Mouse (Mus musculus) T-cell, adult 2 months (primary cell): Measurements from ENCODE around the gene Fbxl16.

Source experiments
- DNase-seq: peaks from one replicate; pipeline ENCODE4 v3.0.0; 2022; ENCODE audit warnings: low spot score

Fbxl16 gene

DNA sequence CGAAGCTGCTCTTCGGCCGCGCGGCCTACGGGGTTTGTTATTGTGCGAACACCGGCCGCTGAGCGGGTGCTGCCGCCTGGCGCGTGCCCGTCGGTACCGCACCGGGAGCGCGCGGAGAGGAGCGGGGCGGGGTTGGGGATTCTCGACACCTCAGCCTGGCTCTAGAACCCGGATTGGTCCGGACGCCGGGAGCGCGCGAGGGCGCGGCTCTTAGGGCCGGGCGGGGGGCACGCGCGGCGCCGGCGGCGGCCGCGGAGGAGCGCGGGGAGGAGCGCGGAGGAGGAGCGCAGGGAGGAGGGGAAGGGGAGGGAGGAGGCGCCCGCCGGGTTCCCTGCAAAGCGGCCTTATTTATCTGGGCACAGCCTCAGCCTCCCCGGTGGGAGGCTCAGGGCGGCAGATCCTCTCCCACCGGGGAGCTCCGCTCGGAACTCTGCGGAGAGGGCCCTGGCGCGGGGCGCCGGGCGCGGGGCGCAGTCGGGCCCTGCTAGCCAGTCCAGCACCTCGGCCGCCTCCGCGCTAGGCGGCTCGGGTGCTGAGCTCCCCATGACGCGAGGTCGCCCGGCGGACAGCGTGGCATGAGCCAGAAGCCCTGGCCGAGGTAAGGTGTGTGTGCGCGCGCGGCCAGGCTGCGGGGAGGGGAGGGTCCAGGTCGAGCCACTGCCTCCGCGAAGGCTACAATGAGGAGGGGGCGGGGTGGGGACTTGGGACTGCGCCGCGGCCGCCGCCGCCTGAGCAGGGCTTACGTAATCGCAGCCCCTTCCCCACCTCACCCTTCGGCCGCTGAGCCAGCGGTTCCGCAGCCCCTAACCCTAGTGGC is at the start of gene Fbxl16:
TSS of gene Fbxl16 (plus strand) at position 297 of the 817 bp plus-strand sequence.
- peak; percentile 23 for DNase-seq

DNA sequence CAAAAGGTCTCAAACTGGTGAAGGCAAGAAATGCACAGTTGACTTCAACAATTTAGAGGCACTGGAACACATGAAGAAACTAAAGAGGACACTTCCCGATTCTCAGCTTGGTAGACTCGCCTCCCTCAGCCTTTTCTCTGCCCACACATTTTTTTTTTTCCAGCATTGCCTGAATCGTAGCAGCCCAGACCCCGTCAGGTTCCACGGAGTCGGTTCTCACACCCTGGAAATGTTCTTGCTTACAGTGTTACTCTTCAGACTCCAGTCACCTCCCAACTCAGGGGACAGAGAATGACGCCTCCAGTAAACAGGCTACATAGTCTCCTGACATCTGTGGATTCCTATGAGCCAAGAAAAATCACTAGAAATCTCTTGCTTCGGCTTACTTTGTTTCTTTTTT is 48.7 kb upstream of the Fbxl16 start:
- no peak for DNase-seq

DNA sequence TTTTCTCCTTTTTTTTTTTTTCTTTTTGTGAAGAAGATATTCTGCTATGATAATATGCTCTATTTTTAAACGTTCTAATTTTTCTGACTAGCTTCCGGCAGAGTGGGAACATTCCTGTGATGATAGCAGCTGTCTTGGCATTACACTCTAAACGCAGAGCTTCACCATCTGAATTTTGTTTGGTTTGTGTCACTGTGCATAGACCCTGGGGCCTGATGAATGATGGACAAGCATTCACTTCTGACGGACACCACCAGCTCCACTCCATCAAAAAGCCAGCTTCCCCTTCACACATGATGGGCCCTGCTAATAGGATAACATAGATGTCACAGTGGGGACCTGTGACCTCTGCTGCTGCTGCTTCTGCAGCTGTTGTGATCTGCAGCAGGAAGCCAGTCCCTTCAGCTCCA is 47.3 kb upstream of the Fbxl16 start:
- DNase-seq, result no peak

DNA sequence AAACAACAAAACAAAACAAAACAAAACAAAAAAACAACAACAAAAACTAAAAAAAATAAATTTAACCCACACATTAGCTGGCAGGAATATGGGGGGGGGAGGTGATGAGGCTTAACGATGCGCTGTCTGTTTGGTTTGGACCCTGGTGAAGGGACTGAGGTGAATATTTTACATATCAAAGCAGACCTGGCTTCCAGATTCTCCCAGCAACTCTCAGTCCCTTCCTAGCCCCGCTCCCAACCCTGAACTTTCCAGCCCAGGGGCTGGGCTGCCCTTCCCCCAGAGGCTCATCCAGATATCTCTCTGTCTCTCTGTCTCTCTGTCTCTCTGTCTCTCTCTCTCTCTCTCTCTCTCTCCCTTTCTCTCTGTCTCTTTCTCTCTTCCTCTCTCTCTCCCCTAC is 46.3 kb upstream of the Fbxl16 start:
- no peak for DNase-seq

DNA sequence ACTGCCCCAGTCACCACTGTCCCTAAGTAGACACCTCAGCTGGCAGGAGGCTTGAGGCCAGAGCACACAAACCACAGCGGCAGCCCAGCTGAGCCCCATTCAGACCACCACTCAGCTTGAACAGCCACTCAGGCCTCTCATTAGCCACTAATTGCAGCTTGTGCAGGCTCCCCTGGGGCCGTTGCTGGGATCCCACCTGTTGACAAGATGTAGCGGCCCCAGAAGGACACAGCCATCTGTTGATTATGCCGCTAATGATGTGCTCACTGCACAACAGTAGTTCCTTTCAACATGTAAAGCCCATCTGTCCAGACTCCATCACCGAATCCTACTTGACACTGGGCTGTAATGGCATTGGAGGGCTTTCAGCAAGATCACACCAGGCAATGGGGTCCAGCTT is 43.0 kb upstream of the Fbxl16 start:
- no peak for DNase-seq

DNA sequence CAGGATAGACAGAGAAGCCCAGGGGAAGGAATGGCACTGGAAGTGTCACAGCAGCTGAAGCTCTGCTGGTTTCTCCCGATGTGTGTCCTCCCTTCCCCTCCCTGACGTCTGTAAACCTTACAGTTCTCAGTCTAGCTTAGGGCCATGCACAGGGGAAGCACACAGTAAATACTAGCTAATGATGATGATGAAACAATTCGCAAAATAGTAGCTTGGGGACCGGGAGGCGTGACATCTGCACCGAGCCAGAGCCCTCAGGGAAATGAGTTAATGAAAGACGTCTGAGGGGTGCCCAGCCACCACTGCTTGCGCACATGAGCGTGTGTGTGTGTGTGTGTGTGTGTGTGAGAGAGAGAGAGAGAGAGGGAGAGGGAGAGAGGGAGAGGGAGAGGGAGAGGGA is 39.6 kb upstream of the Fbxl16 start:
- no peak for DNase-seq

DNA sequence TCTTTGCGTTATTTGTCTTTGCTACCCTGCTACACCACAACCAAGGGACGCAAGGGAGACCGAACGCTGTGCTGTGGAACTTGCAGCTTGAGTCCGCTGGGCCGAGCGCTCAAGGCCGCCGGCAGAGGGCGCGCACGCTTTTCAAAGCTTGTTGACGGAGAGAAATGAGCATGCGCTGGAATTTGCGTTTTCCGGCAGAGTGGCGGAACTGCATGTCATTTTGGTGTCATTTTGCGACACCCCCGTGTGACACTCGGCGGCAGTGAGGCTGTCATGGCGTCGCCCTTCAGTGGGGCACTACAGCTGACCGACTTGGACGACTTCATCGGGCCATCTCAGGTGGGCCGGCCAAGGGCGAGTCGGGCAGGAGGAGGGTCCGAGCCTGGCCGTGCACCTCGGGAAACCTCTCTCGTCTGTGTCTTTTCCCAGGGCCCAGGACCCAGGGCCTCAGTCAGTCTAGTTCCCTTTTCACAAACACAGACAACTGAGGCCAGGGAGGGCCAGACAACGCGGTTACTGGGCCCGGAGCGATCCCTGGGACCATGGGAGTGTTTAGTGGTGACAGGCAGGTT is 35.2 kb upstream of the Fbxl16 start, which contains the start of gene Narfl:
TSS of gene Narfl (plus strand) at position 228 of the 572 bp plus-strand sequence.
- peak; percentile 95 for DNase-seq

DNA sequence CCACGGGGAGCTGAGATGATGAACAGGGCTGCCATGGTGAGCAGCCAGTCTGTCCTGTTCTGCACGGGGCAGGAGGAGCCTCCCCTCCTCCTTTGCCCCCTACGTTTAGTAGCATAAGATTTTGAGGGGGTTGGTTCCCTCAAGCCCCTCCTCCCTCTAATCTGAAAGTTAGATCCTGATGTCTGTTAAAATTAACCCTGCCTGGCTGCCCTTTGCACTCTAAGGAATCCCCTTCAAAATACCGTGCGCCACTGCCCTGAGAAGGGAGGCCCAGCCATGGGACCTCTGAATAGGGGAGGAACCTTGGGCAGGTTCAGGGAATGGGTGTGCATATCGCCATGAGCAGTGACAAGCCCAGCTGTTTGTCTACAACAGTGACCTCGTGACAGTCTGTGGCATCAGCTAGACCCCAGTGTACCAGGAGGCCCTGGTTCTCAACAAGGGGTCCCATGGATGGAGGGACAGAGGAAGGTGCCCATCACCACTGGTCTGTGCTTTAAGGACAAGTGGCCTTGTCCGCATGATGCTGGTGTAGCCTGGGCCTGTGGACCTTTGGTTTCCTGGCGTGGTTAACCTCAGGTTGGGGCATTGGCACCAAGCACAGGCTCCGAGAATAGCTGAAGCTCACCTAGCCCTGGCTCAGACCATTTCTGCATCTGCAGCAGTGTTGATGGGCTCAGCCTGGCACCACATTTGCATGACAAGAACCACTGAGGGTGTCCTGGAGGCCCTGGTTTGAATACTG is 33.4 kb upstream of the Fbxl16 start:
- DNase-seq, result no peak

DNA sequence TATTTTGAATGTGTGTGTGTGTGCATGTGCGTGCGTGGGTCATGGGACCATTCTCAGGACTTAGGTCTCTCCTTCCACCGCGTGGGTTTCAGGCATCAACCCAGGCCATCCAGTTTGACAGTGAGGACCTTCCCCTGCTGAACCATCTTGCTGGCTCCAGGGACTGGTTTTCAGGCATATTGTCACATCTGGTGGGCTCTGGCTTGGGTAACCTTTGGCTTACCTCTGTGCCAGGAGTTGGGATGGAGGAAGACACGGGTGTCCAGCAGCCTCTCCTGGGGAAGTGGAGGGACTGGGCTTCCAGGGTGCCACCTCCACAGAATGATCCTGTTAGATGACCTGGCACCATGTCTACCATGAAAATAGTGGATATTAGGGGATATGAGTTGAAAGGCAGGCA is 30.9 kb upstream of the Fbxl16 start:
- no peak for DNase-seq

DNA sequence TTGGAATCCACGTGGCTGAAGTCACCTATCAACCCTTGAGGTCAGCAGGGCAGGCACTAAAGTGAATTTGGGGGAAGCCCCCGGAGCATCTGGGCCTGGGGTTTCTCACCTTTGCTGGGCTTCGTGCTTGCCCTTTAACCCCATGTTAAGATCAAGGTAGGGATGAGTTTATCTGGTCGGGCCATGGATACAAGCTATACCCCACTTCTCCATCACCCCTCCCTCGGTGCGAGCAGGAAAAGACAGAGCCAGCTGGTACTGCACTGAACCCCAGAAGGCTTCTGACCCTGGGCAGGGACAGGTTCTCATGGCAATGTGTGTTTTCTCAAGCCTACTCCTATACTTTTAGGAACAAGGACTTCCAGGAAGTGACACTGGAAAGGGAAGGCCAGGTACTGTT is 27.5 kb upstream of the Fbxl16 start:
- DNase-seq, result no peak

DNA sequence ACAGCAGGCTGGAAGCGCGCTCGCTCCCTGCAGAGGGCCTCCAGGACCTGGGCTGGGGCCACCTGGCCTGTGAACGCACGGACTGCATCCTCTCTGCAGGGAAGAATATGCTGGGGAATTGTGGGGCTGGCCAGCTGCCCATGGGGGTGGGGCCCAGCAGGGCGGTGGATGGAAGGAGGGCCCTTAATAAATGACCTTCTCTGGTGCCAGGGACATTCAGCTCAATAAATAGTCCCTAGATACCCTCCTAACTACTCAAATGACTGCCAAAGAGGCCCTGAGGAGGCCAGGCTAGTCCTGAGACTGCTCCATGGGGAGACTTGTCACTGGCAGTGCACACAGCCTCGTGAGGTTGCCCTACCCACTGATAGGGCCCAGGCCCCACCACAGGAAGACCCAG is 25.8 kb upstream of the Fbxl16 start:
- DNase-seq, result no peak

DNA sequence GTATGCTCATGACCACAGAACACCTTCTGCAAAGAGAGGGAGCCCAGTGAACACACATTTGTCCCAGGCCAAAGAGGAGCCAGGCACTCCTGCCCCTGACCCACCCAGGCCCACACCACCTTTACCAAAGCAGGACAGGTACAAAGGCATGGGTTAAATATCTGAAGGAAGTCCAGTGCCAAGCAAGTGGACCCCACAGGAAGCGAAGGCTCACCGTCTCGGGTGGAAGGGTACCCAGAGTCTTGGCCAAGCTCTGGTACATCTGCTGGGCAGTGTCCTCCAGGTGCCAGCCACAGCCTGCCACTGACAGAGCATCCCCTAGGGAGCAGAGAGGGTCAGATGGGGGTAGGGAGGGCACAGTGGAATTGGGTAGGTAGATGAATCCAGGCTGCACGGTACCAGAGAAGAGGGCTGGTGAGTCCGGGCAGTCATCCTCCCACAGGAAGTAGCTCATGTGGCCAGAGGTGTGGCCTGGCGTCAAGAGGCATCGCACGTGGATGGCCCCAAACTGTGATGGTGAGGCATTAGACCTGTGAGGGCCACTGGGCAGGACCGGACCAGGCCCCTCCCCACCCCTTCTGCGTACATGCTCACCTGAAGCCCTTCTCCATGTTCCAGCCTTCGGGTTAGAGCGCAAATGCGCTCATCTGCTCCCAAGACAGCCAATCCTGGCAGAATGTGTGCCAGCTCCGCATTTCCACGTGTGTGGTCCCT is 24.9 kb upstream of the Fbxl16 start:
- DNase-seq, result no peak

DNA sequence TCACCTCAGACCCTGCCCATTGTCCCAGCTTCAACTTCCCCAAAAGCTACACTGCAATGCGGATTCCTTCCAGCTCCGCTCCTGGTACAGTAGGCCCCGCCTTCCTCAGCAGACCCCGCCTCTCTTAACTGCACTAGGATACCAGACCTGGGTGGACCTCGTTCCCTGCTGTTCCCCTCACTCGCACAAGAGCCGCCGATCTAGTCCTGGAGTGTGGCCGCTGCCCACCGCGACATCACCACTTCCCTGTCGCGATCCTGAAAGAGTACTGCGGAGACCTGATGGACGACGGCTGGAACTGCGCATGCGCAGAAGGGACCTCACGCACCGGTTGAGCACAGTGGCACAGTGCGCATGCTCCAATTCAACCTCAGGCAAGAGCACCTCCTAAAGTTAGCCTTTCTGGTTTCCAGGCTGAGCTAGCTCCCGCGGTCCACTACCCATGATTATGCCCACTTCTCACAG is 23.6 kb upstream of the Fbxl16 start, which contains the start of gene Haghl:
TSS of gene Haghl (minus strand) at position 393 of the 465 bp plus-strand sequence.
- peak; percentile 92 for DNase-seq

DNA sequence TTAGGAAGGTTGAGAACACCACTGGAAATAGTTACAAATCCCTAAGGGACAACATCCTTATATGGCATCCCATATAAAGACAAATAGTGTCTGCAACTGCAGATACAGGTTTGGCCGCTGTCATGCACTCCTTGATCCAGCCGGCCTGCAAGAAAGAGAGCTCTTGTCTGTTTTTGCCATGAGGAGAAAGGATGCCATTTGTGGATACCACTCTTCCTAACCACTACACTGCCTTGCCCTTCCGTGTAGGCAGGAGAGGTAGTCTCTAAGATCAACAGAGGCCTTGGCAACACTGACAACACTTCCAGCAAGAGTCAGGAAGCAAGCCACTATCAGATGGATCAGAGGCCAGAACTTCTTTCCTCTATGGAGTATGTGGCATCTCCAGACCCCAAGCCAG is 22.6 kb upstream of the Fbxl16 start, which contains the start of gene Ccdc78:
TSS of gene Ccdc78 (plus strand) at position 301 of the 400 bp plus-strand sequence.
- no peak for DNase-seq

DNA sequence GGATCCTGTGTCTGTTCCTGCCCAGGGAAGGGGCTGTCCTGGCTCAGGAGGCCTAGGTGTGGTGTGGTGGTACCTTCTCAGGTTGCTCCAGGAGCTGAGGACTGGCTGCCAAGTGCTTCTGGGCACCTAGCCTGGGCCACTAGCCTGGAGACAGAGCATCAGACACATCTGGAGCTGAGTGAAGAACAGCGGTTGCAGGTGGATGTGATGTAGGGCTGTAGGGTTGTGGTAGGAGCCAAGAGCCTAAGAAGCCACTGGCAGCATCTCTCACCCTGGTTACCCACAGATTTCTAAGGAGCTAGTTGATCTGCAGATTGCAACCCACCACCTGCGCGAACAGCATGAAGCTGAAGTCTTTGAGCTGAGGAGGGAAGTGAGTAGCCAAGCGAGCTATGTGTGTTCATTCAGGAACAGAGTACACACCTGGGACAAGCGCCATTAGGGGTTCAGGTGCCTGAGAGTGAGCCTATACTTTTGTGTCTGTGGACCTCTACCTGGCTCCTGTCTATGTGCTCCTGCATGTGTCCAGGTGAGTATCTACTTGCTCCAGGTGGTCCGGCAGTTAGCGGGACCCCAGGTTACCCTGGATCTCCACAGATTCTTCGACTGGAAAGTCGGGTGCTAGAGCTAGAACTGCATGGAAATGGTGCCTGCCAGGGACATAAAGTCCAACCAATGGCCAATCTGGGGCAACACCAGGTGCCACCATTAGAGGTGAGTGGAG is 21.9 kb upstream of the Fbxl16 start:
- no peak for DNase-seq

DNA sequence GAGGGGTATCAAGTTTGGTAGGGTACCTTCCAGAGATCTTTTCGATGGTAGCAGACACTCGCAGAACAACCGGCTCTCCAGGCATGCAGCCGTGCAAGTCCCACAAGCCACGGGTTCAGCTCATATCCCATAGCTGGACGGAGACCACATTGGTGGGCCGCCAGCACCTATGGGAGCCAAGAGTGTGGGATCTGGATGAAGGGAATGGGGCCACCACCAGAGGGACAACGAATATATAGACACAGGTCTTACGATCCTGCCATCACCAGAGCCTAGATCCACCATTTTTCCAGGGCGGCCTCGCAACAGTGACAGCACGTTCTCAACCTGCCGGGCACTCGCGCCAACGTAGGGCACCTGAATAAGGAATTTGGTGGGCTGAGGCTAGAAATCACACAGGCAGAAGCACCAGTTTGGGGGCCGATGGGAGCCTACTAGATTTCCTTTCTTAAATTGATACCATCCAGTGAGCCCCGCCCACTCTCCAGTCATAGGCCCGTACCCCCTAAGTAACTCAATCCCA is 17.5 kb upstream of the Fbxl16 start:
- no peak for DNase-seq

DNA sequence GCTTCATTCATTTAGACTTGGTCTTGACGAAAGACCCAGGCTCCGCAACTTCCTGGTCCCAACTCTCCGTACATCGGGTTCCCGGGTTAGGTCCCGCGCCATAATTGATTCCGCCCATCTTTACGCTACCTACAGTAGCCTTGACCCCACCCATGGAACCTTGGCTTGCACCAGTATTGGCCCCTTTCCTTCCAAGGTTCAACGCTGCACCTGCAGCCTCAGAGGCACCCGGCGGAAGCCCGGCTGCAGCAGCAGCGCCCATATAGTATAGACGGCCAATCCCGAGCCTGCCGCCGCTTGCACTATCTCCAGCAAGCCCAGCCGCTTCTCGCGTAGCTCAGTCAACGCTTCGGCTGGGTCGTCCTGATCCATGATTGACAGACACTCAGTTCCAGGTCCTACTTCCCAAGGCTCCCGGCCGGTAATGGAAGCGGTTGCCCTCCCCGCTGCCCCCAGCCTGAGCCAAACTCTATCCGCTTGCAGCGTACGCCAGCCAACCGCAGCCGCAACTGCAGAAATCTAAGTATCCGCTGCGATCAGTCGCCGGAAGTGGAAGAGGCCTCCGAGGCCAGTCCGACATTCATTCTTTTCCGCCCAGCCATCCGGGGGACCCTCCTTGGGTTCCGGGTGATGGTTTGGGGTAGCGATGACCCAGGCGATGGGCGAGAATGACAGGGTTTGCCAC is 16.9 kb upstream of the Fbxl16 start:
- peak; percentile 85 for DNase-seq

DNA sequence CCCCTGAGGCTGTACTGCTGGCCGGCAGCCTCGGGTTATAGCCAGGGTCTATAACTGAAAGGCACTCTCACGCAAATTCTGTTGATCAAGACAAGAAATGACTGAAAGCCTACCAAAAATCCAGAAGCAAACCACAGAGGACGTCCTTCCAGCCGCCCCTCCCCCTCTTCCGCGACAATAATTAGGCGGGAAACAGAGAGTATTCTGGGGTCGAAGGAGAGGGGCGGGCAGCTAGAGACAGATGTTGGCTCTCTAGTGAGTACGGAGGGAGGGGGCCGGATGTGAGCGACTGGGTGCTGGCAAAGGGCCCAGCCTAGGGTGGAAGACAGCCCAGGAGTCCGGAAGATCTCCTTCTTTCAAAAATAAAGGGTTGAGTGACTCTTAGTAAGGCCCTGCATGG is 16.3 kb upstream of the Fbxl16 start, which contains the start of gene Fam173a:
TSS of gene Fam173a (minus strand) at position 287 of the 400 bp plus-strand sequence.
- DNase-seq, result peak; percentile 83

DNA sequence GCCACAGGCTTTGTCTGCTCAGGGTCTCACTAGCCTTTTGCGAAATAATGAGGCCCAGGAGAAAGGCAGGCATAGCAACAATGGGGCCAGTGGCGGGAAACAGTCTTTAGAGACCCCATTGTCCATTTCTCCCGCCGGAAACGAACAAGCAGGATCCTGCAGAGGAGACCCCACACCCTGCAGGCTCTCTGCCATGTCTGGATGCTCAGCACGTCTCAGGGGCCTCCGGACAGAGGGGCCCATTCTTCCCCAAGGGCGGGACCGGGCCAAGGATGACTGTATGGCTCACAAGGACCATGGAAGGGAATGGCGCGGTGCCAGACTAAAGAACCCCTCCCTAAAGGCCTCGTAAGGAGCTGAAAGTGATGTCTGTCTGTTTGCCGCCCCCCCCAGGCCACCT is 14.7 kb upstream of the Fbxl16 start:
- DNase-seq, result no peak

DNA sequence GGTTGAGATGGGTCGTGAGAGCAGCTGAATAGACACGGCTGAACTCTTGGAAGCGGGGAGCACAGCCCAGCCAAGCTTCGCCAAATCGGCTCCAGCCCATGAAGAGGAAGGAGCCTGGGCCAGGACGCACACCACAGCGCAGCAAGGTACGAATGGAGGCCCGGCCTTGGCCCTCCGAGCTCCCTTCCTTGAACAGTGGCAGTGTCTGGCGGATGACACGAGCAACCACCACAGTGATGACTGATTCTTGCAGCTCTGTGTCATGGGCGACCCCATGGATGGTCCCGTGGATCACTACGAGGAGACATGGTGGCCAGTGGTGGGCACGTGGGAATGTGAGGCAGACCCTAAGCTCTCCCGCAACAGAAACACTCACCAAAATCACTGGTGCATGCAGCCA is 13.9 kb upstream of the Fbxl16 start:
- no peak for DNase-seq
